Mouse (Mus musculus) urinary bladder, adult 18-20 months (tissue): ENCODE data around the gene Klhl34.

Source experiments
- DNase-seq, 2 experiments: peaks; one replicate each; pipeline ENCODE4 v3.0.0; 2022; ENCODE audit warnings: low spot score in 2 of 2, mixed read lengths in 2 of 2

Gene Klhl34

DNA sequence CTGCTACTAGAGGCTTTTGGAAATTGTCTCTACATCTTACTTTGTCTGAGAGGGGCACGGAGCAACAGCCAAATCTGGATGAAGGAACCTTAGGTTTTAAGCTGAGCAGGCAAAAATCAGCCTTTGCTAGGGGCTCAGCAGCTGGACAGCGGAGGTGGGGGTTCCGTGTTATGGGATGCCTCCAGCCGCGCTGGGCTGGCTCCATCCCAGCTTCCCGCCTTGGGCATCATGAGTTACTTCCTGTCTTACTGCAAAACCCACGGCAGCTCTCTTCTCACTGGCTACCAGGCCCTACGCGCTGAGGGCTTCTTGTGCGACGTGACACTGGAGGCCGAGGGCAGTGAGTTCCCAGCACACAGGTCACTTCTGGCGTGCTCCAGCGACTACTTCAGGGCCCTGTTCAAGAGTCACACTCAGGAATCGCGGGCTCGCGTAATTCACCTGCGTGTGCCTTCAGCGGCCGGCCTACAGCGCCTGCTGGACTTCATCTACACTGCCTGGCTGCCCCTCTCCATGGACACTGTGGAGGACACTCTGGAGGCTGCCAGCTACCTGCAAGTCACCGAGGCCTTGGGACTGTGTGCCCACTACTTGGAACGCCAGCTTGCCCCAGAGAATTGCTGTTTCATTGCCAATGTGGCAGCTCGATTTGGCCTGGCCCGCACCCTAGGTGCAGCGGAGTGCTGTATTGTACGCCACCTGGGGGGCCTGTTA is at the start of gene Klhl34:
Klhl34 (plus strand) TSS at position 229 of the 714 bp plus-strand sequence.
- DNase-seq = no peak

DNA sequence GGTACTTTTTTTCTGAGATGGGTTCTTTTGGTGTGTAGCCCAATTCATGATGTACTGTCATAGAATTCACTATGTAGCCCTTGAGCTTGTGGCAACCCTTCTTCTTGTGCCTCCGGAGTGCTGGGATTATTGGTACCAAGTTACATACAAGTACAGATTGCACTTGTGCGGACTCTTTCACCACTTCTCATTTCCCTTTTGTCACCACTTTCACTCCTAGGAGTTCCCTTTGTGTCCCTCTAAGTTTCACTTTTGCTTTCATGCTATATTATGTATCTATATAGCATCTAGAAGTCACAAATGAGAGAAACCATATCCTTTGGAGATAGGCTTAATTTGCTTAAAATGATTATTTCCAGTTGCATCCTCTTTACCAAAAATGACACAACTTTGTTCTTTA is 16.6 kb upstream of the Klhl34 start:
- DNase-seq = no peak

DNA sequence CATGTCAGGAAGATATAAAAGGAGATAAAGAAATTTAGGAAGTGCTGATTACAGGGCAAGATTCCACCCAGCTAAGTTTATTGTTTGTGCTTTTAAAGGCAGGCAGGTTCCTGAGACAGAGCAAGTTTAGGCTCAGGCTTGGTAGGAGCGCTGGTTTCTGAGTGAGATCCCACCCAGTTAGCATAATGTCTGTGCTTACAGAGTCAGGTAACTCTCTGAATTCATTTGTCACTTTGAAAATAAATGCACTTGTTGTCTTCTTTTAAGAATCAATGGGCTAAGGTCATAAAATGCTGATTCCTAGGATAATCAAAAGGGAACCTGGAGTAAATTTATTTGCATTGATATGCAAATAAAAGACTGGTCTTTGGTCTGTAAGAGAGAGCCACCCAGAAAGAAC is 8.5 kb upstream of the Klhl34 start:
- no peak for DNase-seq

DNA sequence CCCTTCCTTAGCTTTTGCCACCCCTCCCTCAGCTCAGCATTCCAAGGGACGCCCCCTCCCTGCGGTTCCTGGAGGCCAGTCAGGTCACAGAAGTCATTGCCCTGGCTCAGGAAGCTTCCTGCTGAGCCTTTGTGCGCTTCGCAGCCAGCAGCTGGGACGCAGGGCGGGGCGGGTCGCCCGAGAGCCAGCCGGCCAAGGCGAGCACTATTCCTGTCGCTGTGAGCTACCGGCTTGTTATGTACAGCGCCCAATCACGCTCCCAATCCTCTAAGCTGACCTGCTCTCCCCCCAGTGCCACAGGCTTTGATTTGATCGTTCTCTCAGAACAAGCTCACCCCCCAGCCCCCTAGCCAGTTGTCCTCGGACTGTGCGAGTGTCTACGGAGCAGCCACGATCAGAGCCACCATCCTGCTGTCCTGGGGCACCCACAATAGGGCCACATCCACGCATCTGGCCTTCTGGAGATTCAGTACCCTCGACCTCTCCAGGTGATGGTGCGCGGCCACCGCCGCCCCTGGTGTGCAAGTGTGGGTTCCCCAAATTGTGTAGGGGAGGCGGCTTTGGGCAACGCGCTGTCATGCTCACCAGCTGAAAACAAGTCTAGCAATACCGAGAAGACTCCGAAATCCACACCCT is 546 bp upstream of the Klhl34 start:
- DNase-seq = no peak

DNA sequence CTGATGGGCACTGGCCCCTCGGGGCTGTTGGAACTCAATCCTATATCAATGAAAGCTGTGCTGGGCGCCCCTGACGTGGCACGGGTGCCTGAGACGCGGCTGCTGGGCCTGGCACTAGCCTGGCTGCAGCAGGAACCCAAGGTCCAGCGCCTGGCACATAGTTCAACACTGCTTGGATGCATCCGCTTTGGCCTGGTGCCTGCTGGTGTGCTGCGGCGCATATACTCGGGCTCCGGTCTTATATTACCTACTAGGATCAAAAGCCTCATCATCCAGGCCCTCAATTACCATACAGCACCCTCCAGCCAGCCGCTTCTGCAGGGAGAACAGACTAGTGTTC is 656 bp downstream of the Klhl34 start:
- DNase-seq = no peak

DNA sequence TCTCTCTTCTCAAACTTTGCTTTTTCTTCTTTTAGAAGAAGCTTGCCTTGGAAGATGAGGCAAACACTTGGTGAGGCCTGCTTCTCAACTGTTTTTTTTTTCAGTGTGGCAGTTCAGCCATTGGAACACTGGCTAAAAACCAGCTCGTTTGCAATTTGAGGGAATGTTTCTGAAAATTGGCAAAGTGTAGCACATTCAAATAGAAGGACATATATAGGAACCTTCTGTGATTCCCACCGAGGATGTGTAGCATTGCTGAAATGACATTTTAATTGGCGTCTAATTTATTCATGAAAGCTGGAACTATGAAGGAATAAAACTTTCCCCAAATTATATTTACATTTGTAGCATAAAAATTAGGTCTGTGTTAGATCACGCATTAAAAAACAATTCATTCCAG is 11.7 kb downstream of the Klhl34 start:
- no peak for DNase-seq
